Mouse (Mus musculus) layer of hippocampus, adult 8-10 months (tissue): ENCODE data around the gene Rmdn2. TPM values are rescaled to one million over a fixed set of nuclear protein-coding genes. Genes with fewer than 3 reads are reported as not detected.

Experiments used
- DNase-seq, 2 experiments: peaks; one replicate each; pipeline ENCODE4 v3.0.0; 2022; ENCODE audit warnings: low spot score in 2 of 2
- total RNA-seq, 4 experiments: library from RNA; stranded (reverse); gene quantifications; 2 replicates each; pipeline ENCODE4 v1.2.4; 2022

Rmdn2 gene
- total RNA-seq, 4 experiments from 2014 or later: 8.9 to 11.3 (median 10.0) TPM

GRCm38 (mm10) chr17:79742635-79743034 lies 131.0 kb downstream of the Rmdn2 start:
- no peak for DNase-seq

Other genes with a start within 250 kb of the Rmdn2 start
- gene Cyp1b1, start 103.2 kb downstream of the Rmdn2 start, total RNA-seq: 1 to 10 TPM; 3.0 to 3.6 (median 3.4) TPM